Mouse (Mus musculus) limb, embryonic 12.5 days (tissue): ENCODE results near the gene Igfbpl1. TPM values are rescaled to one million over a fixed set of nuclear protein-coding genes. Genes with fewer than 3 reads are reported as not detected.

Experiments
- ATAC-seq: fragments of 200-750 bp; cut with Nextera tagmentation; 2 replicates; pipeline ENCODE4 v1.8.0; 2017; ENCODE audit warnings: low read depth, moderate TSS enrichment; ENCODE audit not compliant: insufficient number of reproducible peaks, insufficient read depth, low FRiP score, low TSS enrichment
- H3K27ac ChIP-seq: fragments of 300-500 bp; sonication (generic); 2 replicates; pipeline ENCODE4 v1.5.1; 2016; ENCODE audit warnings: mild to moderate bottlenecking, moderate library complexity
- H3K27me3 ChIP-seq: fragments of 300-500 bp; sonication (generic); 2 replicates; pipeline ENCODE4 v1.6.1; 2016; ENCODE audit warnings: mild to moderate bottlenecking, moderate library complexity
- H3K36me3 ChIP-seq: fragments of 300-500 bp; sonication (generic); 2 replicates; pipeline ENCODE4 v1.6.1; 2016; ENCODE audit warnings: mild to moderate bottlenecking, moderate library complexity
- H3K4me1 ChIP-seq: fragments of 300-500 bp; sonication (generic); replicated peaks from 2 replicates; pipeline ENCODE4 v1.6.1; 2016
- H3K4me2 ChIP-seq: fragments of 300-500 bp; sonication (generic); 2 replicates; pipeline ENCODE4 v1.6.1; 2016; ENCODE audit warnings: mild to moderate bottlenecking, moderate library complexity
- H3K4me3 ChIP-seq: fragments of 300-500 bp; sonication (generic); replicated peaks from 2 replicates; pipeline ENCODE4 v1.5.1; 2016; ENCODE audit warnings: mild to moderate bottlenecking
- H3K9ac ChIP-seq: fragments of 300-500 bp; sonication (generic); replicated peaks from 2 replicates; pipeline ENCODE4 v1.6.1; 2016; ENCODE audit warnings: mild to moderate bottlenecking, moderate library complexity
- H3K9me3 ChIP-seq: fragments of 300-500 bp; sonication (generic); 2 replicates; pipeline ENCODE4 v1.6.1; 2016; ENCODE audit warnings: mild to moderate bottlenecking, moderate library complexity
- WGBS: fragments of 180-500 bp; shearing (Covaris S2); methylation state at CpG from one replicate; pipeline ENCODE4 v1.1.7; 2016; 5-methylcytosine and 5-hydroxymethylcytosine counted together
- polyA plus RNA-seq: library from polyadenylated mRNA; unstranded; fragments of >200 nt; fragmentation: Nextera tagmentation; extraction: Ambion mirVana; gene quantifications from 2 replicates; pipeline ENCODE4 v1.2.1, GENCODE M21; 2016

The Igfbpl1 gene
- polyA plus RNA-seq, 1 experiment from 2014 or later, result 0.48 TPM

DNA sequence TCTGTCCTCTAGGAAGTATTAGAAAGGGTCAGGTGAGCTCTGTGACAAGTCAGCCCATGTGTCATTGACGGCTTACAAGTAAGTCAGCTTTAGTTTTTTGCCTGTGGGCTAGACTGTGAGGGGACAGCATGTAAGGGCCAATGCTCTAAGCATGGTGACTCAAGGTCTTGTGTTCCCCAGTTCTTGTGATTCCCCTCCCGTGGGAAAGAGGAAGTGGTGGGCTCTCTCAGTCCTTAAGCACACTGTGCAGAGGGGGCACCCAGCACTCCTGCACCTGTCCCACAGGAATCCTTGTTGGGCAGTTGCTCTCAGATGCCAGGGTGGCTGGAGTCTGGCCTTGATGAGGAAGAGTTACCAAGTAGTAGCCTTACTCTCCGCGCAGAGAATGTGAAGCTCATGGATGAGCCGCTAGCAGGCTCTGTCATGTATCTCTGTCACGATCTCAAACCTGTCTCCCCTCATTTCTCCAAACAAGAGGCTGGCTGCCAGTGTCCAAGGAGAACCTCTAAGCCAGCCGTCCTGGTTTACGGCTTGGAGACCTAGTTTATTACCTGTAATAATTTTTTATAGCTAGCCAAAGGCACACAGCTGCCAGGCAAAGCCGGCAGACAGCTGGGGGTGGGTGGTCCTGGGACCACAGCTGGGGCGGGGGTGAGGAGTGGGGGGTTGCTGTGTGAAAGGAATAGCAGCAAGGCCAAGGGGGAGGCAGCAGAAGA, 21.5 kb upstream of the Igfbpl1 start, which contains the start of gene Stra6l:
Gene Stra6l (plus strand): TSS at position 556 of the 716 bp plus-strand sequence.
- Histone ChIP-seq H3K27ac (no peak within 1 kb of the TSS), H3K4me1 (peaks cover 37% of the 10 kb centered on the region), H3K36me3 (no peaks in the 10 kb centered on the region), H3K4me2 (peak within 1 kb of the TSS; percentile 45), H3K9me3 (no peaks in the 10 kb centered on the region), H3K9ac (no peak within 1 kb of the TSS), H3K4me3 (peak within 1 kb of the TSS; percentile 20), H3K27me3 (peaks cover 68% of the 10 kb centered on the region)
- peak; percentile 55; the same call in 1 of the 2 replicates for ATAC-seq
- WGBS, result 13% methylated on average over 10 of the region's 10 CpGs

DNA sequence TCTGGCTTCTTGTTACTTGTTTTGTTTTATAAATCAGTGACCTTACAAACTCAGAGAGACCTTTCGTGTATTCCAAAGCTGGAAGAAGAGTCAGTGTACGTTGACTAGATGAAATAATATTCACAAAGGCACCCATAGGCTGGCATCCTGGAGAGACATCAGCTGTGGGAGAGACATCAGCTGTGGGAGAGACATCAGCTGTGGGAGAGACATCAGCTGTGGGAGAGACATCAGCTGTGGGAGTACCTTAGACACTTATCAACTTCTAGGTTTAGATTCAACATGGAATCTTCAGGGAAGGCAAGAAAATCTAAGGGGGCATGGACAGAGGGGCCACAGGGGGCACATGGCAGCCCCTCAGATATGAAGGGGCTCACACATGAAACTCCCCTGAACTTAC, 19.5 kb upstream of the Igfbpl1 start:
- Histone ChIP-seq H3K4me1 (peaks cover 31% of the 10 kb centered on the region), H3K9me3 (no peaks in the 10 kb centered on the region), H3K27ac (no peak overlapping the region), H3K4me3 (no peak overlapping the region), H3K36me3 (no peaks in the 10 kb centered on the region), H3K27me3 (peaks cover 55% of the 10 kb centered on the region), H3K4me2 (no peak overlapping the region), H3K9ac (no peak overlapping the region)
- WGBS, result 91% methylated on average over 2 of the region's 2 CpGs
- ATAC-seq, result no peak

DNA sequence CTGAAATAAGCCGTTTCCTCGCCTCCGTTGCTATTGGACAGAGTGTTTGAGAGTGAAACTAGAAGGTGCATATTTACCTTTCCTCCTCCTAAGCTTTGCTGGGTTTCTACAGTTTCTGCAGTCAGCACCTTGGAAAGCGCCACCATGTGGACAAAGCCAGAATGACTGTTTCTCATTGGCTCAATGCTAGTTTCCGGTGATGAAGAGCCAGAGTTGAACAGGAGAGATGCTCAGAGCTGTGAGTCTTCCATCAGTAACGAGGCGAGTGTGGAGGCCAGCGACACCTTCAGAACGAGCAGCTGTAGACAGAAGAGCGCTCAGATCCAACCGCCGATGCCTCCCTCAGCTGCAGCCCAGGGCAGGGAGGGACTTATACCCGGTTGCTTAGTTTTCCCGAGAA, 17.6 kb upstream of the Igfbpl1 start:
- WGBS, result 46% methylated on average over 14 of the region's 14 CpGs
- no peak overlapping the region for H3K9ac ChIP-seq
- H3K4me3 ChIP-seq, result no peak overlapping the region
- ATAC-seq, result no peak
- no peaks in the 10 kb centered on the region for H3K9me3 ChIP-seq
- H3K36me3 ChIP-seq, result no peaks in the 10 kb centered on the region
- no peak overlapping the region for H3K27ac ChIP-seq
- no peak overlapping the region for H3K4me2 ChIP-seq
- peaks cover 25% of the 10 kb centered on the region for H3K4me1 ChIP-seq
- H3K27me3 ChIP-seq, result peaks cover 38% of the 10 kb centered on the region

GRCm38 (mm10) chr4:45833461-45833860, 6.7 kb upstream of the Igfbpl1 start:
- no peak overlapping the region for H3K27ac ChIP-seq
- 41% methylated on average over 5 of the region's 5 CpGs for WGBS
- ATAC-seq, result no peak
- H3K9me3 ChIP-seq, result no peaks in the 10 kb centered on the region
- no peak overlapping the region for H3K4me2 ChIP-seq
- H3K4me3 ChIP-seq, result no peak overlapping the region
- H3K9ac ChIP-seq, result no peak overlapping the region
- H3K4me1 ChIP-seq, result no peaks in the 10 kb centered on the region
- peaks cover 37% of the 10 kb centered on the region for H3K27me3 ChIP-seq
- no peaks in the 10 kb centered on the region for H3K36me3 ChIP-seq

DNA sequence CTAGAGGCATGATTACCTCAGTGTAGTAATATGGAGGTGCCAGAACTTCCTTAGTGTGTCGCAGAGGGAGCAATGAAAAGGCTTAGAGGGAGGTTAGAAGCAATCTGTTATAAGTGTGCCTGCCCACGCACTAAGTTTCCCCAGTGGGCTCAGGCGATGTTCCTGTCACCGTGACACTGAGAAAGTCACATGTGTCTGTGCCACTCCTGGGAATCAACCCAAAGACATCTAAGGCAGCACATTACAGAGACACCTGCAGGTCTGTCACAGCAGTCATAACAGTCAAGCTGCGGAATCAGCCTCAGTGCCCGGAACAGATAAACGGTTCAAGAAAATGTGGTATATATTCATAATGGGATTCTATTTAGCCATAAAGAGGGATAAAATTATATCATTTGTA, 5.3 kb upstream of the Igfbpl1 start:
- H3K4me2 ChIP-seq, result no peak overlapping the region
- H3K9me3 ChIP-seq, result no peaks in the 10 kb centered on the region
- no peak overlapping the region for H3K9ac ChIP-seq
- no peak overlapping the region for H3K4me3 ChIP-seq
- no peaks in the 10 kb centered on the region for H3K36me3 ChIP-seq
- no peak overlapping the region for H3K27ac ChIP-seq
- no peak for ATAC-seq
- peaks cover under 1% of the 10 kb centered on the region; the same call in 1 of the 2 replicates for H3K4me1 ChIP-seq
- 87% methylated on average over 7 of the region's 7 CpGs for WGBS
- H3K27me3 ChIP-seq, result peaks cover 52% of the 10 kb centered on the region

DNA sequence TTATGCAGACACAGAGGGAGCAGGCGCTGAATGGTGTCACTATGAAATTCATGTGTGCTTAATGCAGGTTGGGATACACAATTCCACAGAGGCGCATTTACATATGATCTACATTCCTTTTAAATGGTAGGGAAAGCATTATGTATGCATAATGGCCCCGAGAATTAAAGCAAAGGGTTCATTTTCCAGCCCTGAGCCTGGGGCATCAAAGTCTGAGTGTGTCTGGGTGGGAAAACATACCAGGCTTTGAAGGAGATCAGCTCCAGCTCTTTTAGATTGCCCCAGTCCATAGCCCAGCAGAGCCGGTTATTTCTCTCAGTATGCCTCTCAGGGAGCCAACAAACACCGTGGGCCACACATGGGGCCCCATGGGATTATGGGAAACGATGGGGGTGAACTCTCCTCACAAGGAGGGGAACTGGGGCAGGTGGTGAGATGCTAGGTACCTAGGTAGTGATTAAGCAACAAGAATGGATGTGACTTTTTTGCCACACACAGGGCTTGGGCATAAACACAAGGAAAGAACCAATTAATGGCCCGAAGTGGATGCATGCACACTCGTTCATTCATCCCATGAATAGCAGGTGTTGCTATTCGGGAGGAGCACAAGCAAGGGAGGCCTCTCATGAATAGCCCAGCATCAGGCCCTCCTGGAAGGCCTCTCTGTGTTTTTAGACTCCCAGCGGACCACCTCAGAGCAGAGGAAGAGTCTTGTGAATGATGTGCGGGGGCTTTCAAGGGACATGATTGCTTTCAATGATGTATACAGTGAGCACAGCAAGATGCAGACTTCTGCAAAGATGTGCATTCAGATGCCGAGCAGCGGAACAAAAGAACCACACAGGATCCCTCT, 3.4 kb upstream of the Igfbpl1 start:
- H3K36me3 ChIP-seq, result no peaks in the 10 kb centered on the region
- ATAC-seq, result no peak
- H3K4me3 ChIP-seq, result no peak overlapping the region
- 61% methylated on average over 13 of the region's 13 CpGs for WGBS
- peaks cover 12% of the 10 kb centered on the region for H3K4me1 ChIP-seq
- no peak overlapping the region for H3K27ac ChIP-seq
- H3K9ac ChIP-seq, result no peak overlapping the region
- H3K4me2 ChIP-seq, result no peak overlapping the region
- peaks cover 71% of the 10 kb centered on the region for H3K27me3 ChIP-seq
- no peaks in the 10 kb centered on the region for H3K9me3 ChIP-seq

GRCm38 (mm10) chr4:45824761-45825556, 1.8 kb downstream of the Igfbpl1 start:
- WGBS, result 28% methylated on average over 14 of the region's 14 CpGs
- no peak overlapping the region for H3K4me2 ChIP-seq
- no peaks in the 10 kb centered on the region for H3K36me3 ChIP-seq
- no peak overlapping the region for H3K9ac ChIP-seq
- H3K27ac ChIP-seq, result no peak overlapping the region
- no peaks in the 10 kb centered on the region for H3K9me3 ChIP-seq
- H3K27me3 ChIP-seq, result peaks cover 85% of the 10 kb centered on the region
- H3K4me1 ChIP-seq, result peaks cover 40% of the 10 kb centered on the region
- H3K4me3 ChIP-seq, result no peak overlapping the region
- no peak for ATAC-seq

- Histone ChIP-seq H3K9ac (no peak overlapping the region), H3K36me3 (no peaks in the 10 kb centered on the region), H3K4me3 (no peak overlapping the region), H3K9me3 (no peaks in the 10 kb centered on the region), H3K27me3 (peaks cover 78% of the 10 kb centered on the region), H3K4me2 (no peak overlapping the region), H3K27ac (no peak overlapping the region), H3K4me1 (peaks cover 48% of the 10 kb centered on the region)
- ATAC-seq, result no peak
- WGBS, result 3% methylated on average over 10 of the region's 10 CpGs
Measured at GRCm38 (mm10) chr4:45824049-45824760, 2.5 kb downstream of the Igfbpl1 start.

DNA sequence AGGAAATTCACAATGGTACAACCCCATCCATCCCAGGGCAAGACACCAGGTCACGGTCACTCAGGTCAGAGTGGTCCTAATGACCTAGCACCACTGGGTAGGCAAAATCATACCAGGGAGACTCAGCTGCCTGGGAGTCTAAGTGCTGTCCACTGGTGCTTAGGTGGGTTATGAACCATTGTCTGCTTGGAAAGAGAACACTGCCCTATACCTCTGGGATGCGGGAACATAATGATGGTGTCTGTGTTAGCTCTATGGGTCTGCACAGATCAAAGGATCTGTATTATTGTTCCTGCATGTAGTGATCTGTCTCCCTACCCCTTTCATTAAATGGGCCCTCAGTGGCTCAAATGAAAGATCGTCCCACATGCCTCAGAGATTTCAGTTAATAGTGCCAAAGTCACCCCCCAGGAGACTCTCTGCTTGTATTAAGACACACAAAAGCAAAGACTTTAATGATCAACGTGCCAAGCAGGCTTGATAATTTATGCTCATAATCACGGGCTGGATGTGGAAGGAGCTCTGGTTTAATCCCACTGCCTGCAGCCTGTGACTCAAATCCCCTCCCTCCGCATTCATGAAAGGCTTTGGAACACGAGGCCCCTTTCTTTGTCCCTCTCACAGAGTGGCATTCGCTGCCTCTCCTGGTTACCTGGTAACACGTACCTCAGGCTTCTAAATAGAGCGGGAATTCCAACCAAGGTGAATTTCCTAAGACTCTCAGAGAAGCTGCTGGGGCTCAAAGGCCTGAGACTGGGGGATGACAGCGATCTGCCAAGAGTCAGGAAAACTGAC, 3.7 kb downstream of the Igfbpl1 start:
- Histone ChIP-seq H3K4me3 (no peak overlapping the region), H3K27ac (no peak overlapping the region), H3K4me1 (peaks cover 57% of the 10 kb centered on the region), H3K9me3 (no peaks in the 10 kb centered on the region), H3K27me3 (peaks cover 68% of the 10 kb centered on the region), H3K9ac (no peak overlapping the region), H3K4me2 (no peak overlapping the region), H3K36me3 (no peaks in the 10 kb centered on the region)
- no peak for ATAC-seq
- WGBS, result 23% methylated on average over 11 of the region's 11 CpGs

- no peak for ATAC-seq
- Histone ChIP-seq H3K9ac (no peak overlapping the region), H3K27ac (no peak overlapping the region), H3K4me2 (no peak overlapping the region), H3K9me3 (no peaks in the 10 kb centered on the region), H3K36me3 (no peaks in the 10 kb centered on the region), H3K4me1 (peaks cover 57% of the 10 kb centered on the region), H3K27me3 (peaks cover 58% of the 10 kb centered on the region), H3K4me3 (no peak overlapping the region)
- WGBS, result 29% methylated on average over 3 of the region's 3 CpGs
Measured at GRCm38 (mm10) chr4:45821995-45822394, 4.7 kb downstream of the Igfbpl1 start.
